Mouse (Mus musculus) kidney, embryonic 16.5 days (tissue): ENCODE measurements around the gene Slc39a3. TPM values are rescaled to one million over a fixed set of nuclear protein-coding genes. Genes with fewer than 3 reads are reported as not detected.
"Not testable (repeated sequence)": the region's sequence is repeated elsewhere in the genome, so short reads cannot be mapped to it uniquely, and the experiment has no call there.

Experiments
- ATAC-seq: fragments of 200-750 bp; cut with Nextera tagmentation; 2 replicates; pipeline ENCODE4 v1.8.0; 2017; ENCODE audit warnings: moderate TSS enrichment; ENCODE audit not compliant: low FRiP score, low TSS enrichment
- H3K27ac ChIP-seq: fragments of 300-500 bp; sonication (generic); 2 replicates; pipeline ENCODE4 v1.5.1; 2014; ENCODE audit warnings: low read length
- H3K27me3 ChIP-seq: fragments of 300-500 bp; sonication (generic); 2 replicates; pipeline ENCODE4 v1.6.1; 2014; ENCODE audit warnings: low read length, control low read depth, mixed read lengths; ENCODE audit not compliant: insufficient read depth
- H3K36me3 ChIP-seq: fragments of 300-500 bp; sonication (generic); 2 replicates; pipeline ENCODE4 v1.6.1; 2014; ENCODE audit warnings: low read length, control low read depth, mixed read lengths; ENCODE audit not compliant: insufficient read depth
- H3K4me1 ChIP-seq: fragments of 300-500 bp; sonication (generic); 2 replicates; pipeline ENCODE4 v1.6.1; 2014; ENCODE audit warnings: low read length, control low read depth, mixed read lengths; ENCODE audit not compliant: insufficient read depth
- H3K4me2 ChIP-seq: fragments of 300-500 bp; sonication (generic); replicated peaks from 2 replicates; pipeline ENCODE4 v1.6.1; 2014; ENCODE audit warnings: low read depth, low read length
- H3K4me3 ChIP-seq: fragments of 300-500 bp; sonication (generic); 2 replicates; pipeline ENCODE4 v1.5.1; 2014; ENCODE audit warnings: mild to moderate bottlenecking, low read length
- H3K9ac ChIP-seq: fragments of 300-500 bp; sonication (generic); replicated peaks from 2 replicates; pipeline ENCODE4 v1.6.1; 2014; ENCODE audit warnings: low read length
- H3K9me3 ChIP-seq: fragments of 300-500 bp; sonication (generic); 2 replicates; pipeline ENCODE4 v1.6.1; 2016; ENCODE audit warnings: low read length, control low read depth
- WGBS: fragments of 180-500 bp; shearing (Covaris S2); extraction: QIAGEN DNeasy Blood & Tissue Kit; methylation state at CpG from one replicate; pipeline ENCODE4 v1.1.7; 2014; 5-methylcytosine and 5-hydroxymethylcytosine counted together
- polyA plus RNA-seq: library from polyadenylated mRNA; unstranded; fragments of >200 nt; fragmentation: Nextera tagmentation; extraction: Ambion mirVana; gene quantifications from 2 replicates; pipeline ENCODE4 v1.2.1, GENCODE M21; 2015

Slc39a3 gene
- polyA plus RNA-seq, 1 experiment from 2014 or later, result 19.9 TPM

GRCm38 (mm10) chr10:80990406-80990805 lies 46.8 kb downstream of the Slc39a3 start:
- no peaks in the 10 kb centered on the region for H3K36me3 ChIP-seq
- no peak overlapping the region for H3K27ac ChIP-seq
- H3K4me2 ChIP-seq, result no peak overlapping the region
- no peak overlapping the region for H3K9ac ChIP-seq
- no peak overlapping the region for H3K4me3 ChIP-seq
- peaks cover 14% of the 10 kb centered on the region for H3K4me1 ChIP-seq
- H3K27me3 ChIP-seq, result peaks cover 15% of the 10 kb centered on the region
- no peaks in the 10 kb centered on the region for H3K9me3 ChIP-seq
- 50% methylated on average over 7 of the region's 7 CpGs for WGBS
- no peak for ATAC-seq

DNA sequence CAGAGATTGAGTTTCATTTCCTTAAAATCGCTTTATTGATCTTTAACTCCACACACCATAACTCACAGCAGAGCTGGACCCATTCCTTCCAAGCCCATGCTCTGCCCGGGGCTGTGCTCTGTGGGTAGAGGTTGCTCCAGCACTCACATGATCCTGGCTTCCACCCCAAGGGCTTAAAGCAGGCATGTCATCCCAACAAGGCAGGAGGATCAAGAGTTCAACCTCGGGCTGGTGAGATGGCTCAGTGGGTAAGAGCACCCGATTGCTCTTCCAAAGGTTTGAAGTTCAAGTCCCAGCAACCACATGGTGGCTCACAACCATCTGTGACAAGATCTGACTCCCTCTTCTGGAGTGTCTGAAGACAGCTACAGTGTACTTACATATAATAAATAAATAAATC lies 47.4 kb downstream of the Slc39a3 start:
- H3K4me3 ChIP-seq, H3K9ac ChIP-seq, ATAC-seq, H3K9me3 ChIP-seq, H3K4me2 ChIP-seq, H3K36me3 ChIP-seq, H3K27ac ChIP-seq: not testable (repeated sequence)
- Histone ChIP-seq H3K27me3 (peaks cover 20% of the 10 kb centered on the region), H3K4me1 (peaks cover 16% of the 10 kb centered on the region)
- 51% methylated on average over 4 of the region's 4 CpGs for WGBS

GRCm38 (mm10) chr10:80989446-80989845 lies 47.8 kb downstream of the Slc39a3 start:
- H3K27me3 ChIP-seq, result peaks cover 22% of the 10 kb centered on the region
- no peak overlapping the region for H3K4me3 ChIP-seq
- 64% methylated on average over 6 of the region's 6 CpGs for WGBS
- no peaks in the 10 kb centered on the region for H3K9me3 ChIP-seq
- no peak for ATAC-seq
- no peak overlapping the region for H3K9ac ChIP-seq
- no peak overlapping the region for H3K4me2 ChIP-seq
- H3K36me3 ChIP-seq, result no peaks in the 10 kb centered on the region
- H3K4me1 ChIP-seq, result peaks cover 16% of the 10 kb centered on the region
- H3K27ac ChIP-seq, result no peak overlapping the region

- H3K4me2 ChIP-seq, result no peak overlapping the region
- WGBS, result 12% methylated on average over 10 of the region's 10 CpGs
Measured at GRCm38 (mm10) chr10:80987709-80988441, 49.4 kb downstream of the Slc39a3 start.

DNA sequence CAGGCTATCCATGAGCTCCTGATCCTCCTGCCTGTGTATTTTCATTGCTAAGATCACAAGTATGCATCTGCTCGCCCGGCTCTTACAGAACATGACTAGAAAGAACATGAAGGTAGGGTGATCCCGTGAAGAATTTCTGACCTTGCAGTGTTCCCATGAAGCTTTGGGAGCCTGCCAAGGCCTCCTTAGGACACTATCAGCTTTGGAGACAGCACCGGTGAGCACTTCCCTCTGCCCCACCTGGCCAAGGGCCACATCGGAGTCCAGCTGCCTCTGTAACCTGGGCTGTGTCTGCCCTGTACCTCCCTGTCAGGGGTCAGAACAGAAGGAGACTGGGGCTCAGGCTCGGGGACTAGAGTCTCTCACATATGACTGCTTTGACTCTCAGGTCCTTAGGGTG lies 50.5 kb downstream of the Slc39a3 start:
- Histone ChIP-seq H3K36me3 (no peaks in the 10 kb centered on the region), H3K4me1 (peaks cover 21% of the 10 kb centered on the region), H3K9me3 (no peaks in the 10 kb centered on the region), H3K4me3 (no peak overlapping the region), H3K4me2 (no peak overlapping the region), H3K27ac (no peak overlapping the region), H3K27me3 (peaks cover 21% of the 10 kb centered on the region), H3K9ac (no peak overlapping the region)
- 77% methylated on average over 6 of the region's 6 CpGs for WGBS
- ATAC-seq, result no peak

More at GRCm38 (mm10) chr10:80987709-80988441, 49.4 kb downstream of the Slc39a3 start:
- no peaks in the 10 kb centered on the region for H3K36me3 ChIP-seq
- no peaks in the 10 kb centered on the region for H3K9me3 ChIP-seq
- 0 out of 2 replicates have a peak overlapping the region, but pooled peaks have one; percentile 37 for H3K9ac ChIP-seq
- peak overlapping the region; percentile 39; the same call in 1 of the 2 replicates for H3K27ac ChIP-seq
- H3K27me3 ChIP-seq, result peaks cover 21% of the 10 kb centered on the region
- ATAC-seq, result peak; percentile 84
- no peak overlapping the region for H3K4me3 ChIP-seq
- H3K4me1 ChIP-seq, result peaks cover 16% of the 10 kb centered on the region

GRCm38 (mm10) chr10:80985970-80986701 lies 51.1 kb downstream of the Slc39a3 start:
- Histone ChIP-seq H3K27ac (no peak overlapping the region), H3K36me3 (no peaks in the 10 kb centered on the region), H3K4me1 (peaks cover 18% of the 10 kb centered on the region), H3K9me3 (no peaks in the 10 kb centered on the region), H3K4me2 (peak overlapping the region; percentile 49), H3K9ac (peak overlapping the region; percentile 42), H3K27me3 (peaks cover 21% of the 10 kb centered on the region), H3K4me3 (peak overlapping the region; percentile 28)
- 33% methylated on average over 13 of the region's 13 CpGs for WGBS
- ATAC-seq, result no peak

GRCm38 (mm10) chr10:80985241-80985969 lies 51.8 kb downstream of the Slc39a3 start:
- no peak for ATAC-seq
- Histone ChIP-seq H3K4me1 (peaks cover 18% of the 10 kb centered on the region), H3K27me3 (peaks cover 21% of the 10 kb centered on the region), H3K36me3 (no peaks in the 10 kb centered on the region), H3K9me3 (no peaks in the 10 kb centered on the region), H3K27ac (no peak overlapping the region), H3K4me3 (peak overlapping the region; percentile 28), H3K4me2 (peak overlapping the region; percentile 49), H3K9ac (peak overlapping the region; percentile 42)
- 7% methylated on average over 37 of the region's 37 CpGs for WGBS

DNA sequence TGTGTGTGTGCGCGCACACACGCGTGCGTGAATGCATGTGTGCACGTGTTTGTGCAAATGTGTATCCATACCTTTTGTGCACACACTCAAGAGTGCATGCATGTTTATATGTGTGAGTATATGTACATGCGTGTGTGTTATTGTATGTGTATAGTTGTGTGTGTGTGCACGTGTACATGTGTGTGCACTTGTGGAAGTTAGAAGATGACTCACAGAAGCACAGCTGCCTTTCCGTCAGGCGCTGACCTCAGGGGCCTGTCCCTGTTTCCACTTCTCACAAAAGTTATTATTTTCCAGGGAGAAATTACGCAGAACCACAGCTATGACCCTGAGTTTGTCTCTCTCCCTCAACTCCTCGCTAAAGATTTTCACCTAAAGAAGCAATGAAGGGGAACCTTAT lies 53.0 kb downstream of the Slc39a3 start:
- Histone ChIP-seq H3K4me3 (no peak overlapping the region), H3K4me1 (peaks cover 18% of the 10 kb centered on the region), H3K4me2 (no peak overlapping the region), H3K36me3 (no peaks in the 10 kb centered on the region), H3K27me3 (peaks cover 21% of the 10 kb centered on the region), H3K9me3 (no peaks in the 10 kb centered on the region), H3K27ac (no peak overlapping the region), H3K9ac (no peak overlapping the region)
- WGBS, result 88% methylated on average over 12 of the region's 12 CpGs
- ATAC-seq, result no peak

DNA sequence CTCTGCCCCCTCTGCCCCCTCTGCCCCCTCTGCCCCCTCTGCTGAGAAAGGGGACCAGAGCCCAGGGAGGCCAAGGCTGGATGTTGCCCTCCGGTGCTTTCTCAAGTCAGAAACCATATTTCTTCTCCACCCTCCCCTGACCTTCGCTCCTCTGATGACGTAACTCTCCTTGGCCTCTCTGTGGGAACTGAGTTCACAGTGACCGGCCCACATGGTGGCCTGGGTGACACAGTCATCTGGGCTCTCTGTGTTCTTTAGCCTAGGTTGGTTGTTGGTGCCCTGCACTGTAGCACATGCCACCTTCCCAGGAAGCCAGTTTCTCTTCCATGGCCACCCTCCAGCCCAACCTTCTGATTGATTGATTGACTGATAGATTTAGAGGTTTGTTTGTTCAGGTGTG lies 54.8 kb downstream of the Slc39a3 start:
- WGBS, result 32% methylated on average over 4 of the region's 4 CpGs
- no peak for ATAC-seq
- Histone ChIP-seq H3K4me3 (no peak overlapping the region), H3K27ac (no peak overlapping the region), H3K4me1 (peaks cover 14% of the 10 kb centered on the region), H3K9me3 (no peaks in the 10 kb centered on the region), H3K9ac (no peak overlapping the region), H3K4me2 (no peak overlapping the region), H3K36me3 (no peaks in the 10 kb centered on the region), H3K27me3 (peaks cover 21% of the 10 kb centered on the region)
